Mouse (Mus musculus): ENCODE measurements at regions not wholly inside any gene's neighbourhood (a gene's known extent, or its start where the extent isn't known, plus 50 kb on each side); places are given as distances from the start of the nearest gene placed in this dataset.

DNA sequence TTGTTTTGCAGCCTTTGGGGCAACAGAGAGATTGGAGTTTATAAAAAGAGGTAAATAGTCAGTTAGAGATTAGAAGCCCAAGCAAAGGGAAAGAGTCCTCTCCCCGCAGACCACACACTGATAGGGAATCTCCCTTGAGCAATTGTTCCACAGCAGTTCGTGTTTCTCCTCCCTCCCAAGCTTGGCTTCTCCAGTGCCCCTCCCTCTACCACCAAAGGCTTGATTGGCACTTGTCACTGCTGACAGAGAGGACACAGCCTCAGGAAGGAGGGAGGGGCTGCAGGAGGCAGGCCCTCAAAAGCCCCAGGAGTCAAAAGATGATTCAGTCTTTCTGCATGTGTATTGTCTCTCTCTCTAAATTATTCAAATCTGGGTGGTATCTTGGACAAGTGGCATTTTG, 200.1 kb downstream of the Ascl1 start:
- no peaks in the 10 kb centered on the region for H3K36me3 ChIP-seq (ENCODE audit: control insufficient read depth, insufficient read depth, low read length)
- no peaks in the 10 kb centered on the region for H3K27me3 ChIP-seq (ENCODE audit: control insufficient read depth, insufficient read depth, low read length)
- DNase-seq (ENCODE audit: low spot score) = no peak
- no peak for ATAC-seq (replicated peaks; ENCODE audit: low FRiP score)
- no peaks in the 10 kb centered on the region for H3K9me3 ChIP-seq (ENCODE audit: control insufficient read depth, low read length)
- H3K4me3 ChIP-seq (ENCODE audit: low read depth, low read length) = no peak overlapping the region
- 0% methylated on average over 2 of the region's 2 CpGs for WGBS
- no peak overlapping the region for H3K27ac ChIP-seq (ENCODE audit: low read depth, low read length)
- no peak overlapping the region for H3K9ac ChIP-seq (ENCODE audit: low read length)
- H3K4me1 ChIP-seq (replicated peaks; ENCODE audit: control insufficient read depth, insufficient read depth, low read length) = no peaks in the 10 kb centered on the region
- no peak overlapping the region for H3K4me2 ChIP-seq (ENCODE audit: low read depth, low read length, severe bottlenecking)

DNA sequence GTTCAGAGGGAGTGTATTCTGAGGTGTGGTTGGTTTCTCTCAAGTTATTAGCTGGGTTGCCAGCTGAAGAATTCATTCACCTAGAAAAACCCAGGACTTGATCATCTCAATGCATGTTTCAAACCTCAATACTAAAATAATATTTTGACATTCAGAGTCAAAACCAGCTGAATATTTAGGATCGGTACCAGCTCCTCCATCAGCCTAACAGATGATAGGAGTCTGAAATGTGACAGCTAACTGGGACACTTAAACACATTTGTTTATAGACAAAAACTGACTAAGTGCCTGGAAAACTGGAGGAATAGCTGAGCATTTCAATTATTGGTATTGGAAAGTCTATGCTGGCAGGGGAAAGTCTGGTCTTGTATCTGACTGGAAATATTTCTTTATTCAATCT, 206.6 kb downstream of the Ascl1 start:
- Histone ChIP-seq H3K36me3 (ENCODE audit: control insufficient read depth, insufficient read depth, low read length) (no peaks in the 10 kb centered on the region), H3K9me3 (ENCODE audit: control insufficient read depth, low read length) (no peaks in the 10 kb centered on the region), H3K4me2 (ENCODE audit: low read depth, low read length, severe bottlenecking) (no peak overlapping the region), H3K9ac (ENCODE audit: low read length) (no peak overlapping the region), H3K4me3 (ENCODE audit: low read depth, low read length) (no peak overlapping the region), H3K27ac (ENCODE audit: low read depth, low read length) (no peak overlapping the region), H3K4me1 (replicated peaks; ENCODE audit: control insufficient read depth, insufficient read depth, low read length) (no peaks in the 10 kb centered on the region), H3K27me3 (ENCODE audit: control insufficient read depth, insufficient read depth, low read length) (no peaks in the 10 kb centered on the region)
- ATAC-seq (replicated peaks; ENCODE audit: low FRiP score) (no peak), DNase-seq (ENCODE audit: low spot score) (no peak)
- WGBS = 98% methylated on average over 1 of the region's 1 CpGs

DNA sequence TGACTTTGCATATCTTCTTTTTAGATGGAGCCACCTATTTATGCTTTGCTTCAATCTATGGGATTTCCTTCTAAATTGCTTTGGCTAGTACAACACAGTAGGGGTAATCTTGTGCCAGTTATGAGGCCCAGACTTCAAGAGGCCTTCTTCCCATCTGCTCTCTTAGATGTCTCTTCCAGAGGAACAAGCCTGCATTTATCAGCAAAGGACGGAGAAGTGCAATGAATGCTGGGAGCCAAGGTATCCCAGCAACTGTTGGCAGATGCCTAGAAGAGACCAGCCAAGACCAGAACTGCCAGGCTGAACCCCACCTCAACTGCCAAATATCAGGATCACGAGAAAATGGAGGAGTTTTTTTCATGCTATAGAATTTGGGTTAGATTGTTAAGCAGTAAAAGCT, 209.2 kb downstream of the Ascl1 start:
- H3K4me2 ChIP-seq (ENCODE audit: low read depth, low read length, severe bottlenecking) = no peak overlapping the region
- no peaks in the 10 kb centered on the region for H3K4me1 ChIP-seq (replicated peaks; ENCODE audit: control insufficient read depth, insufficient read depth, low read length)
- WGBS = 88% methylated on average over 2 of the region's 2 CpGs
- no peak overlapping the region for H3K27ac ChIP-seq (ENCODE audit: low read depth, low read length)
- H3K4me3 ChIP-seq (ENCODE audit: low read depth, low read length) = no peak overlapping the region
- H3K36me3 ChIP-seq (ENCODE audit: control insufficient read depth, insufficient read depth, low read length) = no peaks in the 10 kb centered on the region
- no peak overlapping the region for H3K9ac ChIP-seq (ENCODE audit: low read length)
- no peak for ATAC-seq (replicated peaks; ENCODE audit: low FRiP score)
- H3K9me3 ChIP-seq (ENCODE audit: control insufficient read depth, low read length) = no peaks in the 10 kb centered on the region
- H3K27me3 ChIP-seq (ENCODE audit: control insufficient read depth, insufficient read depth, low read length) = no peaks in the 10 kb centered on the region
- DNase-seq (ENCODE audit: low spot score) = no peak

Data from forebrain, embryonic 11.5 days (tissue).